Mouse (Mus musculus) embryo, embryonic 10 days (tissue): ENCODE data around the gene Pfkfb4.

Source experiments
- DNase-seq: peaks from one replicate; pipeline ENCODE4 v3.0.0-alpha.2; 2015; ENCODE audit warnings: low spot score

Gene Pfkfb4

GRCm38 (mm10) chr9:108996411-108996810 lies 4.8 kb downstream of the Pfkfb4 start:
- DNase-seq: no peak

GRCm38 (mm10) chr9:108998287-108999166 lies 6.9 kb downstream of the Pfkfb4 start:
- no peak for DNase-seq

DNA sequence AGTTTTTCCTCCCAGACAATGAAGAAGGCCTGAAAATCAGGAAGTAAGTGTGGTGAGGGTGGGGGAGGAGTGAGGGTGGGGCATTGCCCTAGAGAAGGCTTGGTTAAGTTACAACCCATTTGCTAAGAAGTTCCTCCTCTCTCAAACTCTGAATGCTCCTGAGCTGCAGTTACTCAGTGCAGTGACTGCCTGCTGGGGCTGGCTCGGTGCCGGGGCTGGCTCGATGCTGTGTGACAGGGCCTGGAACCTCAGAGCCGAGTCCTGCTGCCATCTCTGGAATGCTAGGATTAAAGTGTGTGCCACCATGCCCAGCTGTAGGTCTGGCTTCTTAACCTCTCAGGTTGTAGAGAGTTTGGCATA lies 7.6 kb downstream of the Pfkfb4 start:
- DNase-seq: no peak

DNA sequence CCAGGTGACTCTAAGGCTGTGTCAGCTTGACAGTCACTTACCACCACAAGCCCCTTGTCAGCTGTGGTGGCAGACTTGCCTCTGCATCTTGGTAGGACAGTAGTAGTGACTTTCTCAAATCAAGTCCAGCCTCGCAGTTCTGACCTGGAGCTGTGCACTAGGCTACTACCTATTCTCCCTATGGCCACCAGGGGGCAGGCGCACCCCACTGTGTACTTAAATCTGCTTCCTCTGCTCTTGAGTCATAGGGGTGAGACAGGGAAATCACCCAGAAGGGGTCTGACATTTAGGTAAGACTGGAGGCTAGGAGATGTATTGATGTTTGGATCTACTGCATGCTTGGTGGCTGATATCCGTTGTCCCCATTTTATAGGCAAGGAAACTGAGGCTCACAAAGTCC lies 9.1 kb downstream of the Pfkfb4 start:
- peak; percentile 89 for DNase-seq

DNA sequence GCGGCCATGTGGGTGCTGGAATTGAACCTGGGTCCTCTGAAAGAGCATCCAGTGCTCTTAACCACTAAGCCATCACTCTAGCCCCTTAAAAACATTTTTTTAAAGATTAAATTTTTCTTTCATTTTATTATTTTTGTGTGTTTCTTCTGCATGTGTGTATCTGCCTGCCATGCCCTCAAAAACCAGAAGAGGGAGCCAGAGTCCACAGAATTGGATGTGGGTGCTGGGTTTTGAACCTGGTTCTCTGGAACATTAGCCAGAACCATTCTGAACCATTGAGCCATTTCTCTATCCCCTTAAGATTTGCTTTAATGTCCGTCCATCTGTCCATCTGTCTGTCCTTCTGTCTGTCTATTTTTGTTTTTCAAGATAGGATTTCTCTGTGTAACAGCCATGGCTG lies 11.6 kb downstream of the Pfkfb4 start:
- DNase-seq: peak; percentile 35

- DNase-seq: no peak
Observed at GRCm38 (mm10) chr9:109007025-109007780, 15.6 kb downstream of the Pfkfb4 start.

DNA sequence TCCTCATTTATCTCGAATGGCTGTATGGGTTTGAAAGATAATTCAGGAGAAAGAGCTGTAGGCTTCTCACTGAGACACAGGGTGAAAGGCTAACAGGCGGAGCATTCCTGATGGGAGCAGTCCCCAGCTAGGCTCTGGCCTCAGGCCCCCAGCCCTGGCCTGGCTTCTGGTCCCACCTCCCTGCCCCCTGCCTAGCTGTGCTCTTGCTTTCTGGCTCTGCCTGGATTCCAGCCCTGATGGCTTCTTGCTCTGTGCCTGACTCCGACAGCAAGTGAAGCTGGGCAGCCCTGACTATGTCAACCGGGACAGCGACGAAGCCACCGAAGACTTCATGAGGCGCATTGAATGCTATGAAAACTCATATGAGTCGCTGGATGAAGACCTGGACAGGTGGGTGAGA lies 16.5 kb downstream of the Pfkfb4 start:
- no peak for DNase-seq

GRCm38 (mm10) chr9:109008994-109009635 lies 17.5 kb downstream of the Pfkfb4 start:
- DNase-seq: no peak

DNA sequence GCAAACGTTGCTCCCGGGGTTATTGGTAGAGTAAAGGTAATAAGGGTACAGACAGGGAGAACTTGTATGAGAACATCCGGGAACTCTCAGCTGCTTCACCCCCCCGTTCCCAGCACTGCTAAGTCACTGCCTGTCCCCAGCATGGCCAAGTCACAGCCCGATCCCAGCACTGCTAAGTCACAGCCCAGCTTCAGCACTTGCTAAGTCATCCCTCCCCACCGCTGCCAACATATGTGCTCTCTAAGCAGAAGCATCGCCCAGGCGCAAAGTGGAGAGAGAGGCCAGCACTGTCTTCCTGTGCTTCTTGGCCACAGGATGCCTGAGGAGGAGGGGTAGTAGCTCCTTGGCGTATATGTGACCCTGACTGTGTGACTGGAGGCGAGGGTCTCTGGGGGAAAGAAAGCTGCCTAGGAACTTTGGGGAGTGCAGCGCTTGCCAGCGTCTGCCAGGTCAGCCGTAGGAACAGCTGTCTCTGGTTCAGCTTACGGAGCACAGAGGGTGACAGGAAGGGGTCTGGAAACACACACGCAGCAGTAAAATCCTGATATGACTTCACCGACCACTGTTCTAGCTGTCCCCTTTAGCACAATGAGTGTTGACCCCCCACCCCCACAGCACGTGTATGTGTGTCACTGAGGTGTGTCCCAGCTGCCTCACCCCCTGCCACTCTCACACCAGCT lies 18.2 kb downstream of the Pfkfb4 start:
- peak; percentile 36 for DNase-seq

DNA sequence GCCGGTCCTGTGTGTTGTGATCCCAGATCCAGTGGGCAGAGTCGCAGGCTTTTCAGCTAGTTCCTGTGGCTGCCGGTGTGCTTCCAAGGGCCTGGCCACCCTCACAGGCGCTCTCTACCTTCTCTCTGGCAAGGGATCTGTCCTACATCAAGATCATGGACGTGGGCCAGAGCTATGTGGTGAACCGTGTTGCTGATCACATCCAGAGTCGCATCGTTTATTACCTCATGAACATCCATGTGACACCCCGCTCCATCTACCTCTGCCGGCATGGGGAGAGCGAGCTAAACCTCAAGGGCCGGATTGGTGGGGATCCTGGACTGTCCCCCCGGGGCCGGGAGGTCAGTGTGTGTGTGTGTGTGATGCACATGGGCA lies 18.7 kb downstream of the Pfkfb4 start:
- no peak for DNase-seq

- no peak for DNase-seq
Observed at GRCm38 (mm10) chr9:109015397-109015796, 23.8 kb downstream of the Pfkfb4 start.

DNA sequence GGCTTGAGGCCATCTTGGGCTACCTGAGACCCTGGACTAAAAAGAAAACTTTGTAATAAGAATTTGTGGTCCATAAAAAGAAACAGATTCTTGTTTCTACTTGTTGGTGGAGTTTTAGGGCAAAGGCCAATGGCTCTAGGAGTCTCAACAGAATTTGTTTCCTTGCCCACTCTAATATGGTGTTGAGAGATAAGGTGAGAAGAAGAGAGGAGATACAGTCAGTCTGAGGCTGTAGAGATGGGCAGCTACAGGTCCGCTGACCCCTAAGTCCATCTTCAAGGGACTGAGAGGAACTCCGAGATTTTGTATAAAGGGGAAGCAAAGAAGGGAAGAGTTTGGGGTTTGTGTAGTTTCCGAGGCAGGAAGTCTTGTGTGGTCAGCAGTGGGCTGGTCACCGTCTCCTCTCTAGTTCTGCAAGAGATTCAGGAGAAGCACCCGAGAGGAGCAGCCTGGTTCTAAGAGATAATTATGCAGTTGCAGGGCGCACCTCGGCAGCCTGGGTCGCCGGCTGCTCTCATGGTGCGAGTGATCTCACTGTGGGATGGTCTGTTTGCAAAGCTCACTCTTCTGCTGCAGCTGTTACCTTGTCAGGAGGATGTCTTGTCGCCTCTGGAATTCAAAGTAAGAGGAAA lies 25.5 kb downstream of the Pfkfb4 start:
- DNase-seq: no peak

GRCm38 (mm10) chr9:109021428-109021827 lies 29.9 kb downstream of the Pfkfb4 start:
- no peak for DNase-seq

GRCm38 (mm10) chr9:109022866-109023685 lies 31.5 kb downstream of the Pfkfb4 start:
- no peak for DNase-seq

DNA sequence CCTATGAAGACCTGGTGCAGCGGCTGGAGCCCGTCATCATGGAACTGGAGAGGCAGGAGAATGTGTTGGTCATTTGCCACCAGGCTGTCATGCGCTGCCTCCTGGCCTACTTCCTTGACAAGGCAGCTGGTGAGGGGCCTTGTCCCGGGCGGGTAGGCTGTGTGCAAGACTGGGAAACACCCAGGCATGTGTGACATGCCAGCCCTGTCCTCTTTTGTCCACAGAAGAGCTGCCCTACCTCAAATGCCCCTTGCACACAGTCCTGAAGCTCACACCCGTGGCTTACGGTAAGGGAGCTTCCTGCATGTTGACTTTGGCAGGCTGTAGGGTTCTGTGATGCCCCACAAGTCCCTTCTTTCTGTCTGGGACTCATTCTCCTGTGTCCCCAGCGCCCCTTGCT lies 35.9 kb downstream of the Pfkfb4 start:
- no peak for DNase-seq

DNA sequence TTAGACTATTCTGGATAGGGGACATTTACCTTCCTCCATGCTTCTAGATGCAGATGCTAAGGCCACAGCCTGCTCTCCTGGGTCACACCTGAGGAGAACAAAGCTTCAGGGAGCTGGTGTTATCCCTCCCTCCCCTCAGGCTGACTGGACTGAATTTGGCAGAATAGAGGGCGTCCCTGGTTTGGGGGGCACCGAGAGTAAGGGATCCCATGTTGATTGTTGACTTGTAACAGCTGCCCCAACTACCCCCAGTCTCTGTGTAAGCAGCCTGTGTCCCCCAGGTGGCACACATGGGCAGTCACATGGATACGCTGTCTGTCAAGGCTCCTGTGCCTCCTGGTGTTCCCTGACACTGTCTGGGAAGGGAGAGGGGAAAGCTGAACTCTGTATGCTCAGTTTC lies 36.8 kb downstream of the Pfkfb4 start:
- no peak for DNase-seq

DNA sequence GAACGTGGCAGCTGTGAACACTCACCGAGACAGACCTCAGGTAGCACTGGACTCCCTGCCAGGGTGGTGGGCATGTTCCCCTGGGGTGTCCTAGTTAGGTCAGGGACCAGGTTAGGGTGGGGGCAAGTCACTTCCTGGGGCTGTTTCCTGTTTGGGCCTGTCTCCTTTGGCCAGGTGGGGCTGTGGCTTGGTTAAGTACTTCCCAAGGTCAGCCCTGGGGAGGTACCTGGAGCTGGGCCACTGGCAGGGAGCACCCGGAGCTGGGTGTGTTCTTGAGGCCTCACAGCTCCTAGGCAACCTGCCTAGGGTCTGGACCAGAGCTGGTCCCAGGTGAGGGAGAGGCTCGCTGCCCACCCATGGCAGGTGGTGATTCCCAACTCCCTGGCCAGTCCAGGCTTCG lies 37.3 kb downstream of the Pfkfb4 start:
- no peak for DNase-seq

DNA sequence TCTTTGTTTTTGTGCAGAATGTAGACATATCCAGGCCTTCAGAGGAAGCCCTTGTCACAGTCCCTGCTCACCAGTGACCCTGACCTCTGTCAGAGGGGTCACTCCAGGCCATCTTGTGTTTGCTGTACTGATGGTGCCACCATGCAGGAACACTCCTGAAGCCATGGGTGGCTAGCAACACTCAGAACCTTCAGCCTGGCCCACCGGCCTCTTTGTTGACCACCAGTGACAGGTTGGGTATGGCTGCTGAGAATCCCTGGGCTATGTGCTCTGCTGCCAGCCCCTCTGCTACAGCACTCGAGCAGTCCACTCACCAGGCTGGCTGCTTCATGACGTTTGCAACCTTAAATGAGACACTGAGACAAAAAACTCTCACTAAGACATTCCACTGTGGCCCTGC lies 38.7 kb downstream of the Pfkfb4 start:
- no peak for DNase-seq

- DNase-seq: no peak
Observed at GRCm38 (mm10) chr9:109031001-109031400, 39.4 kb downstream of the Pfkfb4 start.

- DNase-seq: no peak
Observed at GRCm38 (mm10) chr9:109031686-109032085, 40.1 kb downstream of the Pfkfb4 start.

DNA sequence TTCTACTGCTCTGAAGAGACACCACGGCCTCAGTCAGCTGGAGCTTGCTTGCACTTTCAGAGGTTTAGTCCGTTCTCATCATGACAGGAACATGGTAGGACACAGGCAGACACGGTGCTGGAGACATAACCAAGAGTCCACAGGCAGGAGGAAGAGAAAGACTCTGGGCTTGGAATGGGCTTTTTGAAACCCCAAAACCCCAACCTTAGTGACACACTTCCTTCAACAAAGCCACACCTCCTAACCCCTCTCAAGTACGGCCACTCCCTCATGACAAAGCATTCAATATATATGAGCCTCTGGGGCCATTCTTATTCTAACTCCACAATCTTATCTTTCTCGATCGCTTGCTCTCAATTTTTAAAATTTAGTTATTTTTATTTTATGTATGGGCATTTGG lies 40.9 kb downstream of the Pfkfb4 start:
- DNase-seq: no peak
